Mouse (Mus musculus): Measurements from ENCODE around the gene Ly6g6e.
"Not testable (repeated sequence)": the region's sequence is repeated elsewhere in the genome, so short reads cannot be mapped to it uniquely, and the experiment has no call there.

Gene Ly6g6e

DNA sequence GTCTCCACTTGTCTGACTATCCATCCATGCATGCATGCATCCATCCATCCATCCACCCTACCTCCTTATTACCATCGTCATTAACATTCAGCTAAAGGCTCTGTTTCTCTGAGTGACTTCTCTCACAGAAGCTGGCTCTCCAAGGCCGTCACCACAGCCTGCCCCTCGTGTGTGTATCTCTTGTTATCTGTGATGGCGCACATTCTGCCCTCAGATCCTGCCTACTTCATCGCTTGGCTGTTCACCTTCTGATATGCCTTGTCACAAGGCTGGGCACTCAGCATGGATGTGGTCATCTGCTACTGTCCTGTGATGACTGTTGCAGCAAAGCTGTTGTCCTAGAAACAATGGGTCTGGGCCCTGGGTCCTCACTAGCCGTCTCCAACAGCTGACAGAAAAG lies 28.1 kb downstream of the Ly6g6e start:
- no peak for DNase-seq

DNA sequence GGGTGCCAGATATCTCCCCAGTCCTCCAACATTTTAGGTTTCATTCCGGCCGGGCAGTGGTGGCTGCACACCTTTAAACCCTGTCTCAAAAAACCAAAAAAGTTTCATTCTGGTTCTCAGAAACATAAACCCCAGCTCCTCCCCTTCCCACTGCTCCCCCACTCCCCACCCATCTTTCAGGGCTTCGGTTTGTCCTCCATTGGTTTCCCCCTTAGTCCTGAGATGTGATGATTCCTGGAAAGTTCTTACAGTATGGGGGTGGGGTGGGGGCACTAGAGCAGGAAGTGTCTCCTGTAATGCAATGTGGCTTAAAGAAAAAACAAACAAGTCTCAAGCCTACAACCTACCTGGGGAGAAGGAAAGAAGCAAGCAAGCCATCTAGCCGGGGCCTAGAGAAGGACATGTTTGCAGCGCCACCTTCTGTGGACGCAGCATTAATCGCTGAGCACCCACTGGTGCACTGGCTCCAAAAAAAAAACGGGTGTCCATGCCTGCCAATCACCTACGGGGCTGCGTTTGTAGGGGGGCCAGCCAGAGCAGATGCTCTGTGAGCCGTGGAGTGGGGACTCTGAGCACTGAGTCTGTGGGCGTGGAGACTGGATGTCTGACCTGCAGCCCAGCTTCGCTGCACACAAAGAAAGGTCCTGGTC lies 29.2 kb downstream of the Ly6g6e start:
- peak; percentile 56 for DNase-seq

DNA sequence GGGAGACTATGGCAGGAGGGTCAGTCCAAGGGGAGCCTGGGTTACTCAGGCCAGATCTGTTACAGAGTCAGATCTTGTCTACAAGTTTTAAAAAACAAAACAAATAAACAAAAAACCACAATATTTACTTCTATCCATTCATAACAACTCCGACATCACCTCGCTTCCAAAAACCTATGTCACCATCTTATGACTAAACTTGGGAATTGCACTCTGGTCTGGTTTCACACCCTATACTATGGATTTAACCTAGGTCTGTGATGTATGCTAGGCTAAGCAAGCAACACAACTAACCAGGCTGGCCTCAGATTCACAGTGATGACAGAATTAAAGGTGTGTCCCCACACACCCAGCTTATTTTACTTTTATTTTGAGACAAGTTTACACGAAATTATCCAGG lies 29.8 kb downstream of the Ly6g6e start:
- DNase-seq: no peak

DNA sequence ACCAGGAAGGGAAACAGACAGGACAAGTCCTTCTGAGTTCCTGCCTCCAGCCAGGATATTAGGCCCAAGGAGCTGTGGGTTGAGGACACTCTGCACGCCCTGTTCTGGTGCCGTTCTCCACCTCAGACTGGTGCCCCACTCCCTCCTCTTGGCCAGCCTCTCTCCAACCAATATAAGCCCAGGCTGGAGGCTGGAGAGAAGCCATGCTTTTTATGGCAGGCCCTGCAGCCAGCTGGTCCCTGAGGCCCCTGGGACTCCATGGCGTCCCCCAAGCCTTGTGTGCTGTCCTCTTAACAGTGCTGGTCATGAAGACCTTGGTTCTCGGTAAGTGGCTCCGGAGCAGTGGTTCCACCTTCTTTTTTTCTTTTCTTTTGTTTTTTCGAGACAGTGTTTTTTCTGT lies 31.4 kb downstream of the Ly6g6e start, which contains the start of gene Ly6g5c:
Gene Ly6g5c, plus strand, starts transcription at position 183 of the 400 bp plus-strand sequence.
- no peak for DNase-seq

DNA sequence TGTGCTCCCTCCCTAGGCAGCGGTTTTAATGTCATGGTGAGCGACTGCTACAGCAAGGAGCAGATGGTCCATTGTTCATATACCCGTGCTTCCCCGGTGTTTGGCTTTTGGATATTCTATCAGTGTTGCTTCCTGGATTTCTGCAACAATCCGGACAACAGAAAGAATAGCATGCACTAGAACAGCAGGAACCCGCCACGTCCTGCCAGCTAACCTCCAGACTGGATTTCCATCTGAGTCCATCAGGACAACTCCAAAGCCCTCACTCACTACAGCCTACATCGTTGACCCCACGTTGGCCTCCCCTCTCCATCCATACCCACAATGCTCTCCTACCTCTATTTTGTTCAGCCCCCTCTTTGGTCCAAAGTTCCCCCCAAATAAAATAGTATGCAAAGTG lies 35.1 kb downstream of the Ly6g6e start:
- DNase-seq: no peak

DNA sequence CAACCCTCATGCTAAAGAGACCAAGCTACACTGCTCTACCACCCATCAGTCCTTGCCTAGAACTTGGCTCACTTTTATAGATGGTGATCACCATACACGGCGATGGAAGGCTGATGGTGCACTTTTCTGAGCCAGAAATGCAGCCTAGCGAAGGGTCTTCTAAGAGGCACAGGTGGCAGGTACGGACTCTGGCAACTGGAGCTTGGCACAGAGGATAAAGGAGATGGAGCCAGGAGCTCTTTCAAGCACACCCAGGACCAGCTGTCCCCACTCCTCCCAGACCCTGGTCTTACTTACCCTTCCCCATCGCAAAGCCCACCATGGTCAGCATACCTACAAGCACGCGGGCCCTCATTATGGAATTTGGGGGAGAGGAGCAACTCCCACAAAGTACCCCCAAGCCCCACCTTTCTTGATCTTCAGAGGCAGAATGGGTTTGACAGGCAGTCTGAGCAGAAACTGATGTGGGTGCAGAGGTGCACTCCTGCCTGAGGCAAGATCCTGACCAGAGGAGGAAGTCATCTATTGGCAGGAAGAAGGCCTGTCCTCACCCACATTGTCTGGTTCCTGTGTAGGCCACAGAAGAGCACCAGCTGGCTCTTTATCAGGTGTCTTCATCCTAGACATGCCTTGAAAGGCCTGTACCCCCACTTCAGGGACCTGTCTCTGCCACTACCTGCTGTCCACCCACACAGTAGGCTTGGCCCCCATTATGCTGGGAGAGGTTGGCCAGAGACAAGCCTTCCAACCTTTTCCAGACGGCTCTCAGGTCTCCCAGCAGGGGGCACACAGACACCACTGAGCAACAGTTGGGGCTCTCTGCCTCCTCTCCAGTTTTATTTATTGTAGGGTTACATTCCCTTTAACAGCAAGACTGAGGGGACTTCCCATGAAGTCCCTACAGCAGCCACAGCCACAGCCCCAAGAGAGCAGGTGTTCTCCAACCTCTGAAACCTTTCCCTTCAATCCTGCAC lies 38.6 kb downstream of the Ly6g6e start, which contains the start of gene Ly6g5b:
Gene Ly6g5b, minus strand, starts transcription at position 383 of the 974 bp plus-strand sequence.
- DNase-seq: peak; percentile 73

DNA sequence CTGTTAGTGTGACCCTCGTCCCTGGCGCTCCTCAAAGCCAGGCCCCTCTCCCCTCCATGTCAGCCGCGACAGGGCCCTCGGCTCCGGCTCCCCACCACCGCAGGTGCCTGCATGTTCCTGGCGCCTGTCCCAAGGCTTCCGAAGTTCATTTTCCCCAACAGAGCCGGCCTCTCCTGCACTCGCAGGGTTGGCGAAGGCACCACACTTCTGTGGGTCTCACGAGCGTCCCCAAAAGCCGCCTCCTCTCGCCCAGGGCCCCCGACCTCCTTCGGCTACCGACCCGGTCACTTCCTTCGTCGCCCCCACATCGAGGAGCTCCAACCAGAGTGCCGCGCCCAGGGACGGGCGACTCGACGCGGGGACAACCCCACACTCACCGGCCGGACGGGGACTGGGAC lies 44.0 kb downstream of the Ly6g6e start:
- DNase-seq: no peak

DNA sequence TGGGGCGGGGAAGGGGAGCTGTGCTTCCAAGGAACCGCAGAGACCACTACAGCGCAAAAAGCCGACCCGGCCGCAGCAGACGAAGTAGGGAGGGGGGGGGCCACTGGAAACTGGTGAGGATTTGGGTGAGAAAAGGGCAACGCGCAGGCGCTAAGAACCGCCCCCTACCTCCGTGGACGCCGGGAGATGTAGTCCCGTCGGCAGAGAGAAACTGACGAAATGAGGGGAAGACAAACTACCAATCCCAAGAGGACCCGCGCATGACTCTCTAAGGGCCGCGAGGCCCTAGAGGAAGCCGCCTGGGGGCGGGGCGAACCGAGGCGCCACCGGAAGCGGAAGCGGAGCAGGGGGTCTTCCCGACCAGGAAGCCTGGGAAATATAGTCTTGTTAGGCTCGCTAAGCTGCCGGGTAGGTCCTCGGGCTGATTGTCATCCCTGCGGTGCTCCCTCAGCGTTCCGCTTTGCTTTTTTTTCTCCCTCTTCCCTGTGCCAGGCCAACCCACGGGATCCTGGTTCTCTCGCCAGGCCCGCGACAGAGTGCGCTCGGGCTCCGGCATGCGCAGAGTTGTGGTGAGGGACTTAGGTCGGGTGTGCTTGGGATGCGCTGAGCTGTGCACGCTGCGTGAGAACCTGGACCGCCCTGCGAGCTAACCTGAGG lies 44.6 kb downstream of the Ly6g6e start, which contains the start of gene Gpank1:
Gene Gpank1, plus strand, starts transcription at position 313 of the 657 bp plus-strand sequence.
- DNase-seq: peak; percentile 99

DNA sequence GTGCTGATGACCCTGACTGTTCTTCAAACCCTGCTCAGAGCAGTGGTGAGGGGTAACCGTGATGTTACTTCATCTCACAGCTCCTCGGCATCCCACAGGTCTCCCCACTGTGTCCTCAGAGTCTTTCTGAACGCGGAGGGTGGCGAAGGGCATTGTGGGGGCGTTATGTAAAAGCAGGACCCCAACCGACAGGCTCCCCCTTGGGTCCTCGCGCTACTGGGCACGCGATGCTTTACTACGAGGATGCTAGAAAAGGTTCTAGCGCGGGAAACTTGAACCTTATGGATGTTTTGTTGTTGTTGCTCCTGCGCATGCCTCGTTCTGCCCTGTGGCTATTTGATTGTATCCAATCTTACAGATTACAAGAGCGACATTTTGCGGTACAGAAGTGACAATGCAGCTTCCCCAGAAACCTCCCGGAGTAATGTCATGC lies 45.2 kb downstream of the Ly6g6e start, which contains the start of gene Csnk2b:
Gene Csnk2b, minus strand, starts transcription at position 183 of the 433 bp plus-strand sequence.
- peak; percentile 53 for DNase-seq

DNA sequence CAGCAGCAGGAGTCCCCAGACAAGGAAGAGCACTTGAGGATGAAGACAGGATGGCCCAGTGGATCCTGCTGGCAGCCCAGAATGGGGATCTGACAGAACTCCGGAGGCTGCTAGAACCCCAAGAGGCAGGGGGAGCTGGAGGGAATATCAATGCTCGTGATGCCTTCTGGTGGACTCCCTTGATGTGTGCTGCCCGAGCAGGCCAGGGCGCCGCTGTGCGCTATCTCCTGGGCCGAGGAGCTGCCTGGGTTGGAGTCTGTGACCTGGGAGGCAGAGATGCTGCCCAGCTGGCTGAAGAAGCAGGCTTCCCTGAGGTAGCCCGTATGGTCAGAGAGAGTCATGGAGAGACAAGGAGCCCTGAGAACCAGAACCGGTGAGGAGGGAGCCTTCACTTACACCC lies 46.6 kb downstream of the Ly6g6e start:
- not testable (repeated sequence) for DNase-seq

DNA sequence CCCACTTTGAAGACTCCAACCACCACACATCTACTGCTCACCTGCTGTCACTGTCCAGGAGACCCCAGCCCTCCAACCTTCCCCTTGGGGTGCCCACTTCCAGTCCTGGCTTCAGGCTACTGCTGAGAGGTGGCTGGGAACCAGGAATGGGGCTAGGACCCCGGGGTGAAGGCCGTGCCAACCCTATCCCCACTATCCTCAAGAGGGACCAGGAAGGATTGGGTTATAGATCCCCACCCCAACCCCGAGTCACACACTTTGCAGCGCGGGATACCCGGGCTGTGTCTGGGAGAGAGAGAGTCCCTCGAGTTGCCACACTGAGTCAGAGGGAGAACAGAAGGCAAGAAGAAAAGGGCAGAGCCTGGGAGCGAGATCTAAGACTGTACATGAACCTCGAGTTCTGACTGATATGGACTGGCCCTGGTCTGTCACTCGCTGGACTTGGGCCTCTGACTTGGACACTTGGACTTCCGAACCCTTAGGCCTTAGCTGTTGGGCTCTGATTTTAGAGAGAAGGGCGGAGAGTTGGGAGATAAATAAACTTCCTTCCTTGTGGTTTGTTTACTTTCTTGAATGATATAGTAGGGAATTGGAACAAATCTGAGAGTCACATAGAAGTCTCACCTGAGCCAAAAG lies 47.7 kb downstream of the Ly6g6e start:
- DNase-seq: not testable (repeated sequence)

DNA sequence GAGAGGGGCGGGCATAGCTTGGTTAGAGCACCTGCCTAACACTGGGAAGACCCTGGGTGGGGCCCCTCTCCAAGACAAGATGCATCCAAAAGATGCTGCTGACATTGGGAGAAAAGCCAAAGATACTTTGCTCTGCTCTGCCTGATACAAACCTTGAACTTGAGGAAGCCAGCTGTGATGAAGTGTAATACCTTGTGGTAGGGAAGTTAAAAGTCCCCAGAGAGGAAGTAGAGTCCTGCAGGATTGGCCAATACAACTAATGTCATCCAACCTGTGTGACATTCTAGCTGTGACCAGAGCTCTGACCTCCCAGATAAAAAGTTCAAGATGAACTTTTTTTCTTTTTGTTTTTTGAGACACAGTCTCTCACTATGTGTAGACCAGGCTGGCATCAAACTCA lies 48.4 kb downstream of the Ly6g6e start:
- no peak for DNase-seq

DNA sequence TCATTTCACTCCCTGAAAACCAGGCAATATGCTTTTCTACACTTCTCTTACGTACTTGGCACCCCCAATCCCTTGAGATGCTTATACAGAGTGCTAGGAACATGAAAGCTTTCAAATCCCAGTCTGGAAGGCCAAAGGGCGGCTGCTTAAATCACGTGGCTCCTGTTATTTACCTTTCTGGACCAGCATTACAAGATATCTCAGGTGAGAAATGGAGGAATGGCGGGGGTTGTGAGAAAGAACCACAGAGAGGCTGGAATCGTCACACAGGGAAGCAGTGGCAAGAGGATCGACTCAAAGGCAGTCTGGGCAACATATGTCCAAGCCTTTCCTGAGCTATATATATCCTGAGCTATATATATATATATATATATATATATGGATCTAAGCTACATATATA lies 48.9 kb downstream of the Ly6g6e start:
- DNase-seq: no peak

DNA sequence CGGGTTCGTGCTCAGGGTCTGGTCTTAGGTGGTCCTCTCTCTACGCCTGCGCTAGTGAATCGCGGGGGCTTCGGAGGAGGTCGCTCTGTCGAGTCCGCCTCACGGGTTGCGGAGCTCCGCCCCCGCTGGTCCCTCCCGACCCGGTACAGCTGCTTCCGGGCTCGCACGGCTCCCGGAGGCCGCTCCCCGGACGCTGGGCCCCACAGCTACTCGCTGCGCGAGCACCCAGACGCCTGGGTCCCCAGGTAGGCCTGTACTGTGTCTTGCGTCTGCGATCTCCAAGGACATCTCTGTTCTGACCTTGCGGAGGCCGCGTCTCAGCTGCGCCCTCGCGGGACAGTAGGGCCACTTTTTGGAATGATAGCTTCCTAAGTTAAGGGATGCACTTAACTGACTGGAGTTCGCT lies 49.5 kb downstream of the Ly6g6e start, which contains the start of gene D17H6S53E:
Gene D17H6S53E, plus strand, starts transcription at position 168 of the 406 bp plus-strand sequence.
- peak; percentile 92 for DNase-seq

DNA sequence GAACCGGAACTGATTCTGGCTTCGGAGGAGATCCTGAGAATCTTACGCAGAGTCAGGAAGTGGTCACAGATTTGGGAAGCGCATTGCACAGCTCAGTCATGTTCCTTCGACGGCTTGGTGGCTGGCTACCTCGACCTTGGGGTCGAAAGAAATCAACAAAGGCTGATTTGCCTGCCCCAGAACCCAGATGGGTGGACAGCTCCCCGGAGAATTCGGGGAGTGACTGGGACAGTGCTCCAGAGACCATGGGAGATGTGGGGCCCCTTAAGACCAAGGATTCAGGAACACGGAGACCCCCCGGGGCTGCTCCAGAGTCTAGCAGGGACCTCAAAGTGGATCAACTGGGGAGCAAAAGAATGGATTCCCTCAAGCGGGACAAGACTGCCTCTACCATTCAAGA lies 50.3 kb downstream of the Ly6g6e start:
- no peak for DNase-seq
